Mouse (Mus musculus) MEL (cell line): ENCODE measurements around the gene Scrn3.

Experiments
- BHLHE40 ChIP-seq: IDR thresholded peaks from 2 replicates; pipeline ENCODE4 v1.6.1; 2012; ENCODE audit warnings: low read depth, mild to moderate bottlenecking, inconsistent platforms, low read length, improper control_type of control experiment, borderline replicate concordance
- EP300 ChIP-seq, 2 experiments: IDR thresholded peaks; 2 replicates each; pipeline ENCODE4 v1.6.1; 2011; ENCODE audit warnings: improper control_type of control experiment in 2 of 2, low read length in 2 of 2, low read depth in 1 of 2, mild to moderate bottlenecking in 1 of 2
- MAFK ChIP-seq: IDR thresholded peaks from 2 replicates; pipeline ENCODE4 v1.6.1; 2011; ENCODE audit warnings: low read depth, mild to moderate bottlenecking, low read length, improper control_type of control experiment, borderline replicate concordance
- POLR2A ChIP-seq, 2 experiments: IDR thresholded peaks; 2 replicates each; pipeline ENCODE4 v1.6.1; 2011 to 2012; ENCODE audit warnings: low read length in 2 of 2, mild to moderate bottlenecking in 2 of 2, control low read depth in 1 of 2, improper control_type of control experiment in 1 of 2, low read depth in 1 of 2, moderate library complexity in 1 of 2; ENCODE audit not compliant: control insufficient read depth in 1 of 2, insufficient read depth in 1 of 2, poor library complexity in 1 of 2
- POLR2AphosphoS5 ChIP-seq: IDR thresholded peaks from 2 replicates; pipeline ENCODE4 v1.6.1; 2012; ENCODE audit warnings: low read depth, borderline replicate concordance, mild to moderate bottlenecking, inconsistent platforms, low read length, moderate library complexity, mixed read lengths
- TAL1 ChIP-seq: IDR thresholded peaks from 2 replicates; pipeline ENCODE4 v1.6.1; 2012; ENCODE audit warnings: mild to moderate bottlenecking, inconsistent platforms, low read length, moderate library complexity, mixed read lengths
- ZNF384 ChIP-seq: IDR thresholded peaks from 2 replicates; pipeline ENCODE4 v1.6.1; 2012; ENCODE audit warnings: low read depth, mild to moderate bottlenecking, inconsistent platforms, low read length, improper control_type of control experiment

DNA sequence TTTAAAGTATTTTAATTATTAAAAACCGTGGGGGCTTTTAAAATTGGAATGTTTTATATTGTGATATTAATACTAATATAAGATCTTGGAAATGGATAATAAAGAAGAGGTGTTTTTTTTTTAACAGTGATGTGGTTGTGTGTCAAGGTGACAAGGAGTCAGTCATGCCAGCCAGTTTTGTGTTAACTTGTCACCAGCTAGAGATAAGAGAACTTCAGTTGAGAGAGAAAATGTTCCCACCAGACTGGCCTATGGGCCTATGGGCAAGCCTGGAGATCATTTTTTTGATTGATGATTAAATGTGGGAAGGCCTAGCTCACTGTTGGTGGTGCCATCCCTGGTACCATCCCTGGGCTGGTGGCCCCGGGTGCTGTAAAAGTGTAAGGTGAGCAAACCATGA lies 48.1 kb downstream of the Scrn3 start:
- TF ChIP-seq TAL1 (no peak), MAFK (no peak), ZNF384 (no peak), POLR2A (IDR thresholded peaks at IDR 0.05; ENCODE audit: control insufficient read depth in 1 of 2, insufficient read depth in 1 of 2, low read depth in 1 of 2, low read length in 2 of 2, poor library complexity in 1 of 2) (no peak), BHLHE40 (no peak), POLR2AphosphoS5 (no peak), EP300 (IDR thresholded peaks at IDR 0.05; ENCODE audit: low read depth in 1 of 2, low read length in 2 of 2) (no peak)
